Mouse (Mus musculus) stomach, postnatal 0 days (tissue): Measurements from ENCODE around the gene Atxn2.

Experiments used
- CTCF ChIP-seq: IDR thresholded peaks from 2 replicates; pipeline ENCODE4 v1.5.1; 2016; ENCODE audit warnings: antibody characterized with exemption, low read depth, mild to moderate bottlenecking, moderate library complexity
- EP300 ChIP-seq: optimal IDR thresholded peaks from 2 replicates; pipeline ENCODE3; 2016; ENCODE audit warnings: antibody characterized with exemption

DNA sequence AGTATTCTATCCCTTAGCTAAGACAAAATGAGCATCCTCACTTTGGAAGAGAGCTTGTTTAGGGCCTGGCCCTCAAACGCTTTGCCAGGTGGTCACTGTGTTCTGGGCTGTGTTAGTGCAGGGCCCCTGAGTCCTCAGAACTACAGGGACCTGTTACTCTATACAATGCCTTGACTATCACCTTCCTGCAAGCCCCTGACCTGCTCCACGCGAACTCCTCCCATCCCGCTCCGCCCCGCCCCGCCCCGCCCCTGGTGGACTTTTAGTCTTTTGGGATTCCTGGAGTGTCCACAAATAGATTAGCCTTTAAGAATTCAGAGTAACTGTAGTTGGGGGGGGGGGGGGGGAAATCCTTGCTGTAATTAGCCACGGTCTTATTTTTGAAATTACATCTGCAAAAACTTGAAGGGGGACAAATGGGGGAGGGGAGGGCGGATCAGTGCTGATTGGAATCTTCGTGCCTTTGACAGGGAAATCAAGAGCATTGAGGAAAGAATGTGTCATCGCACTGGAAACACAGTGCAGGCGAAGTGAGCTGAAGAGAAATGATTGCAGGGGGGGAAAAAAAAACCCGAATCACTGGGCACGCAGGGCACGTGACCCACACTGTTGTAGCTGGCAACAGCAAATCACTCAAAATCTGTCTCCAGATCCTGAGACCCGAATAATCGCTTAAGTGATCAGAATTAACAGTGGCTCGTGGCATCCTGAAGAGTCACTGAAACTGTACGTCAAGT is 6.5 kb upstream of the Atxn2 start:
- no peak for TF ChIP-seq CTCF
- TF ChIP-seq EP300 = no peak
